ENCODE assay signal across 8 mouse cellular contexts in genomic region chr8:120668374-120668905, GRCm38 (mm10). TPM values are rescaled to one million over a fixed set of nuclear protein-coding genes. Genes with fewer than 3 reads are reported as not detected.
A peak's percentile ranks its signal among the peaks of the same experiment; 100 is the strongest.
DNase-seq lines count a peak whose midpoint lies in the region; ATAC-seq and TF ChIP-seq lines count a peak whose summit lies in the region.

Gene Emc8 (minus strand): TSS chr8:120668573.

- H3K4me3 ChIP-seq in kidney, embryonic 15.5 days (replicated peaks): peak within 1 kb of the TSS; percentile 94
- peak within 1 kb of the TSS; percentile 86 for H3K4me3 ChIP-seq in forebrain, embryonic 13.5 days
- peak within 1 kb of the TSS; percentile 97 for H3K4me3 ChIP-seq in hindbrain, embryonic 10.5 days
- peak within 1 kb of the TSS; percentile 93 for H3K4me3 ChIP-seq in limb, embryonic 14.5 days (replicated peaks; ENCODE audit: low read length)
- H3K4me3 ChIP-seq in neural tube, embryonic 14.5 days (ENCODE audit: low read depth, low read length): peak within 1 kb of the TSS; percentile 93

- no peak for TF ChIP-seq POLR2A in limb, embryonic 14.5 days (IDR thresholded peaks at IDR 0.05; ENCODE audit: borderline replicate concordance, extremely low read depth, insufficient read depth, insufficient read length)

- no peak for DNase-seq in kidney, postnatal 10 days
- no peak for DNase-seq in hindbrain, embryonic 10.5 days (ENCODE audit: low spot score)
- DNase-seq in limb, embryonic 14.5 days (ENCODE audit: low spot score): no peak
- DNase-seq in cerebellum, postnatal 25 days: no peak

- H3K4me2 ChIP-seq in kidney, embryonic 15.5 days: peak within 1 kb of the TSS; percentile 84
- peak within 1 kb of the TSS; percentile 93 for H3K4me2 ChIP-seq in forebrain, embryonic 13.5 days
- peak within 1 kb of the TSS; percentile 83 for H3K4me2 ChIP-seq in limb, embryonic 14.5 days (replicated peaks; ENCODE audit: low read depth, low read length, severe bottlenecking)
- peak within 1 kb of the TSS; percentile 90 for H3K4me2 ChIP-seq in neural tube, embryonic 14.5 days (ENCODE audit: low read depth, low read length)

- H3K36me3 ChIP-seq in kidney, embryonic 15.5 days: peaks cover 38% of the 10 kb centered on the region
- H3K36me3 ChIP-seq in forebrain, embryonic 13.5 days (ENCODE audit: poor library complexity, severe bottlenecking): peaks cover 37% of the 10 kb centered on the region
- H3K36me3 ChIP-seq in hindbrain, embryonic 10.5 days: peaks cover 55% of the 10 kb centered on the region
- H3K36me3 ChIP-seq in limb, embryonic 14.5 days (ENCODE audit: control insufficient read depth, insufficient read depth, low read length): peaks cover 41% of the 10 kb centered on the region
- H3K36me3 ChIP-seq in neural tube, embryonic 14.5 days (ENCODE audit: control insufficient read depth, insufficient read depth, low read length): peaks cover 25% of the 10 kb centered on the region

- no peaks in the 10 kb centered on the region for H3K27me3 ChIP-seq in kidney, embryonic 15.5 days
- no peaks in the 10 kb centered on the region for H3K27me3 ChIP-seq in forebrain, embryonic 13.5 days
- no peaks in the 10 kb centered on the region for H3K27me3 ChIP-seq in hindbrain, embryonic 10.5 days (ENCODE audit: insufficient read depth, poor library complexity, severe bottlenecking)
- no peaks in the 10 kb centered on the region for H3K27me3 ChIP-seq in limb, embryonic 14.5 days (ENCODE audit: control insufficient read depth, insufficient read depth, low read length)
- peaks cover 3% of the 10 kb centered on the region; the same call in 1 of the 2 replicates for H3K27me3 ChIP-seq in neural tube, embryonic 14.5 days (ENCODE audit: control insufficient read depth, insufficient read depth, low read length)

- peak within 1 kb of the TSS; percentile 90 for H3K27ac ChIP-seq in kidney, embryonic 15.5 days
- H3K27ac ChIP-seq in forebrain, embryonic 13.5 days: peak within 1 kb of the TSS; percentile 81
- peak within 1 kb of the TSS; percentile 96 for H3K27ac ChIP-seq in hindbrain, embryonic 10.5 days
- peak within 1 kb of the TSS; percentile 80 for H3K27ac ChIP-seq in limb, embryonic 14.5 days (replicated peaks; ENCODE audit: low read depth, low read length)
- H3K27ac ChIP-seq in neural tube, embryonic 14.5 days (ENCODE audit: low read depth, low read length): peak within 1 kb of the TSS; percentile 85

- H3K4me1 ChIP-seq in kidney, embryonic 15.5 days: peaks cover 60% of the 10 kb centered on the region
- peaks cover 55% of the 10 kb centered on the region for H3K4me1 ChIP-seq in forebrain, embryonic 13.5 days
- H3K4me1 ChIP-seq in hindbrain, embryonic 10.5 days (replicated peaks): peaks cover 76% of the 10 kb centered on the region
- peaks cover 15% of the 10 kb centered on the region for H3K4me1 ChIP-seq in limb, embryonic 14.5 days (ENCODE audit: control insufficient read depth, insufficient read depth, low read length)
- peaks cover 24% of the 10 kb centered on the region for H3K4me1 ChIP-seq in neural tube, embryonic 14.5 days (ENCODE audit: control insufficient read depth, insufficient read depth, low read length)

- peak within 1 kb of the TSS; percentile 100 for H3K9ac ChIP-seq in kidney, embryonic 15.5 days
- peak within 1 kb of the TSS; percentile 94 for H3K9ac ChIP-seq in forebrain, embryonic 13.5 days
- H3K9ac ChIP-seq in limb, embryonic 14.5 days (ENCODE audit: low read depth, low read length, severe bottlenecking): peak within 1 kb of the TSS; percentile 97
- H3K9ac ChIP-seq in neural tube, embryonic 14.5 days (replicated peaks; ENCODE audit: low read depth, low read length): peak within 1 kb of the TSS; percentile 94

- H3K9me3 ChIP-seq in kidney, embryonic 15.5 days (replicated peaks): no peaks in the 10 kb centered on the region
- H3K9me3 ChIP-seq in forebrain, embryonic 13.5 days (replicated peaks): no peaks in the 10 kb centered on the region
- H3K9me3 ChIP-seq in hindbrain, embryonic 10.5 days: no peaks in the 10 kb centered on the region
- H3K9me3 ChIP-seq in limb, embryonic 14.5 days (ENCODE audit: control insufficient read depth, low read length): no peaks in the 10 kb centered on the region
- no peaks in the 10 kb centered on the region for H3K9me3 ChIP-seq in neural tube, embryonic 14.5 days (ENCODE audit: control insufficient read depth, low read length)

- under 1% methylated on average over 51 of the region's 51 CpGs for WGBS in kidney, embryonic 15.5 days
- WGBS in forebrain, embryonic 13.5 days: 1% methylated on average over 38 of the region's 51 CpGs
- WGBS in hindbrain, embryonic 10.5 days: 1% methylated on average over 51 of the region's 51 CpGs
- WGBS in limb, embryonic 14.5 days: under 1% methylated on average over 49 of the region's 51 CpGs
- WGBS in neural tube, embryonic 14.5 days: 1% methylated on average over 47 of the region's 51 CpGs

- peak; percentile 59; the same call in 1 of the 2 replicates for ATAC-seq in kidney, embryonic 15.5 days (replicated peaks; ENCODE audit: low FRiP score)
- ATAC-seq in activated CD4-positive, CD25-positive, alpha-beta regulatory T cell, adult 4 months: no peak
- ATAC-seq in forebrain, embryonic 13.5 days: no peak
- ATAC-seq in limb, embryonic 14.5 days (ENCODE audit: low FRiP score, low read depth): 0 out of 2 replicates have a peak, but pooled peaks have one; percentile 7
- ATAC-seq in neural tube, embryonic 14.5 days (ENCODE audit: low read depth): no peak; the same call in 1 of the 2 replicates

RNA-seq across cellular contexts. Expression of gene Emc8, which starts in this region (rescaled TPM):
- polyA plus RNA-seq in kidney, embryonic 15.5 days (2015; fragmentation: Nextera tagmentation; extraction: Ambion mirVana): 250 and 266 TPM in 2 replicates
- 10 to 100 TPM; 60.2 to 68.0 TPM for polyA plus RNA-seq in activated CD4-positive, CD25-positive, alpha-beta regulatory T cell, adult 4 months (2017; shearing (Covaris generic))
- polyA plus RNA-seq in forebrain, embryonic 13.5 days (2015; fragmentation: Nextera tagmentation; extraction: Ambion mirVana): 221 and 234 TPM in 2 replicates
- 312 and 362 TPM in 2 replicates for polyA plus RNA-seq in hindbrain, embryonic 10.5 days (2016; fragmentation: Nextera tagmentation; extraction: Ambion mirVana)
- polyA plus RNA-seq in limb, embryonic 14.5 days (2012; rRNA removed): 109 and 160 TPM in 2 replicates
- 238 and 252 TPM in 2 replicates for polyA plus RNA-seq in limb, embryonic 14.5 days (2014; fragmentation: Nextera tagmentation; extraction: Ambion mirVana)
- 95.8 and 125 TPM in 2 replicates for polyA plus RNA-seq in neural tube, embryonic 14.5 days (2014; fragmentation: Nextera tagmentation; extraction: Ambion mirVana)

Comparison
In these comparisons a context has a peak if more than half of its experiments do, and no peak if none do; other contexts are left out.
1. ATAC-seq: peak in kidney, embryonic 15.5 days (single experiment) and limb, embryonic 14.5 days (single experiment); none in activated CD4-positive, CD25-positive, alpha-beta regulatory T cell, adult 4 months (single experiment), forebrain, embryonic 13.5 days (single experiment) and neural tube, embryonic 14.5 days (single experiment).
2. Peak in every context shown above with its lines, with median percentiles within 50 percentile points of each other: H3K27ac ChIP-seq, H3K4me2 ChIP-seq, H3K4me3 ChIP-seq and H3K9ac ChIP-seq.